Mouse (Mus musculus) cerebellum, adult 2 months (tissue): ENCODE results near the gene Pgpep1. TPM values are rescaled to one million over a fixed set of nuclear protein-coding genes. Genes with fewer than 3 reads are reported as not detected.

Experiments
- DNase-seq, 2 experiments: peaks; one replicate each; pipeline ENCODE4 v3.0.0; 2021
- H3K27ac ChIP-seq: fragments of 200-500 bp; 2 replicates; pipeline ENCODE4 v1.5.1; 2012; ENCODE audit warnings: low read length, control low read depth, inconsistent platforms; ENCODE audit not compliant: insufficient read depth
- H3K27me3 ChIP-seq: fragments of 200-500 bp; 2 replicates; pipeline ENCODE4 v1.6.1; 2012; ENCODE audit warnings: inconsistent platforms, mild to moderate bottlenecking, low read length, moderate library complexity; ENCODE audit not compliant: control insufficient read depth, insufficient read depth
- H3K4me1 ChIP-seq: fragments of 200-500 bp; 2 replicates; pipeline ENCODE4 v1.6.1; 2011; ENCODE audit warnings: low read length; ENCODE audit not compliant: control insufficient read depth, insufficient read depth
- H3K4me3 ChIP-seq: fragments of 200-500 bp; replicated peaks from 2 replicates; pipeline ENCODE3; 2011; ENCODE audit warnings: mild to moderate bottlenecking, low read depth, low read length, control low read depth; ENCODE audit not compliant: insufficient read depth
- CTCF ChIP-seq: fragments of 200-500 bp; IDR thresholded peaks from 2 replicates; pipeline ENCODE4 v1.5.1; 2011; ENCODE audit warnings: low read depth, mild to moderate bottlenecking, control low read depth, low read length, moderate library complexity, borderline replicate concordance; ENCODE audit not compliant: insufficient read depth
- POLR2A ChIP-seq: fragments of 200-500 bp; IDR thresholded peaks from 2 replicates; pipeline ENCODE4 v1.6.1; 2011; ENCODE audit warnings: low read length, control low read depth, borderline replicate concordance; ENCODE audit not compliant: insufficient read depth
- WGBS: fragments of 180-500 bp; shearing (Covaris S2); methylation state at CpG from one replicate; pipeline ENCODE4 v1.1.7; 2018; 5-methylcytosine and 5-hydroxymethylcytosine counted together
- polyA plus RNA-seq: library from polyadenylated mRNA; depleted of rRNA; stranded (reverse); fragments of >200 nt; gene quantifications from 2 replicates; pipeline ENCODE4 v1.2.3, GENCODE M21; 2012

Pgpep1 gene
- polyA plus RNA-seq, 1 experiment: 32.5 TPM

DNA sequence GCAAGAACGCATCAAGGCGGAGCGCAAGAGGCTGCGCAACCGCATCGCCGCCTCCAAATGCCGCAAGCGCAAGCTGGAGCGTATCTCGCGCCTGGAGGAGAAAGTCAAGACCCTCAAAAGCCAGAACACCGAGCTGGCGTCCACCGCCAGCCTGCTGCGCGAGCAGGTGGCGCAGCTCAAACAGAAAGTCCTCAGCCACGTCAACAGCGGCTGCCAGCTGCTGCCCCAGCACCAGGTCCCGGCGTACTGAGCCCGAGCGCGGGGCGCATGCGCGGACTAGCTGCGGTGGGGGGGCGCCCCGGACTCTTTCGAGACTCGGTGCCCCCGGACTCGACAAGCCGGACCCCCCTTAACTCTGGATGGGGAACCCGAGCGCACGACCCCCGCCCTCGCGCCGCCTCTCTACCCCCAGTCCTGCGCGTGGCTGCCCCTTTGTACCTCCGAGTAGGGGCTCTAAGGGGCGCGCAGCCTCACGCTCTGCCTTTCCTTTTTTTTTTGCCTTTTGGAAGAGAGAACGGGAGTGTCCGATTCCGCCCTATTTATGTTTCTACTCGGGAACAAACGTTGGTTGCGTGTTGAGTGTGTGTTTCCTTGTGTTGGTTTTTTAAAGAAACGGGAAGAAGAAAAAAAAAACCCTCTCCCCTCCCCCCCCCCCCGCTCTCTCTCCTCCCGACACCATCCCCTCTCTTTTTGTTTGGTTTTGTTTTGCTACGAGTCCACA is 39.8 kb upstream of the Pgpep1 start:
- TF ChIP-seq CTCF (no peak), POLR2A (peak; percentile 80)
- under 1% methylated on average over 59 of the region's 59 CpGs for WGBS
- Histone ChIP-seq H3K27ac (peak overlapping the region; percentile 97), H3K27me3 (no peaks in the 10 kb centered on the region), H3K4me1 (peaks cover 51% of the 10 kb centered on the region), H3K4me3 (peak overlapping the region; percentile 80)
- peak; percentile 86 to 87 for DNase-seq

DNA sequence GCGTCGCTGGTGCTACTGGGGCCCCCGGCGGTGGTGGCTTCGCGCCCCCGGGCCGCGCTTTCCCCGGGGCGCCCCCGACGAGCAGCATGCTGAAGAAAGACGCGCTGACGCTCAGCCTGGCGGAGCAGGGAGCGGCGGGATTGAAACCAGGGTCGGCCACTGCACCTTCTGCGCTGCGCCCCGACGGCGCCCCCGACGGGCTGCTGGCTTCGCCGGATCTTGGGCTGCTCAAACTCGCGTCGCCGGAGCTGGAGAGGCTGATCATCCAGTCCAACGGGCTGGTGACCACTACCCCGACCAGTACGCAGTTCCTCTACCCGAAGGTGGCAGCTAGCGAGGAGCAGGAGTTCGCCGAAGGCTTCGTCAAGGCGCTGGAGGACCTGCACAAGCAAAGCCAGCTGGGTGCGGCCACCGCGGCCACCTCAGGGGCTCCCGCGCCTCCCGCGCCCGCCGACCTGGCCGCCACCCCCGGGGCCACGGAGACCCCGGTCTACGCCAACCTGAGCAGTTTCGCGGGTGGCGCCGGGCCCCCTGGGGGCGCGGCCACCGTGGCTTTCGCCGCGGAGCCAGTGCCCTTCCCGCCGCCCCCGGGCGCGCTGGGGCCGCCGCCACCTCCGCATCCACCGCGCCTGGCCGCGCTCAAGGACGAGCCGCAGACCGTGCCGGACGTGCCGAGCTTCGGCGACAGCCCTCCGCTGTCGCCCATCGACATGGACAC is 39.1 kb upstream of the Pgpep1 start:
- no peak for TF ChIP-seq POLR2A
- no peak for TF ChIP-seq CTCF
- Histone ChIP-seq H3K4me1 (peaks cover 45% of the 10 kb centered on the region), H3K4me3 (peak overlapping the region; percentile 80), H3K27ac (peak overlapping the region; percentile 97), H3K27me3 (no peaks in the 10 kb centered on the region)
- DNase-seq: peak; percentile 70 to 80
- WGBS: 1% methylated on average over 85 of the region's 89 CpGs

DNA sequence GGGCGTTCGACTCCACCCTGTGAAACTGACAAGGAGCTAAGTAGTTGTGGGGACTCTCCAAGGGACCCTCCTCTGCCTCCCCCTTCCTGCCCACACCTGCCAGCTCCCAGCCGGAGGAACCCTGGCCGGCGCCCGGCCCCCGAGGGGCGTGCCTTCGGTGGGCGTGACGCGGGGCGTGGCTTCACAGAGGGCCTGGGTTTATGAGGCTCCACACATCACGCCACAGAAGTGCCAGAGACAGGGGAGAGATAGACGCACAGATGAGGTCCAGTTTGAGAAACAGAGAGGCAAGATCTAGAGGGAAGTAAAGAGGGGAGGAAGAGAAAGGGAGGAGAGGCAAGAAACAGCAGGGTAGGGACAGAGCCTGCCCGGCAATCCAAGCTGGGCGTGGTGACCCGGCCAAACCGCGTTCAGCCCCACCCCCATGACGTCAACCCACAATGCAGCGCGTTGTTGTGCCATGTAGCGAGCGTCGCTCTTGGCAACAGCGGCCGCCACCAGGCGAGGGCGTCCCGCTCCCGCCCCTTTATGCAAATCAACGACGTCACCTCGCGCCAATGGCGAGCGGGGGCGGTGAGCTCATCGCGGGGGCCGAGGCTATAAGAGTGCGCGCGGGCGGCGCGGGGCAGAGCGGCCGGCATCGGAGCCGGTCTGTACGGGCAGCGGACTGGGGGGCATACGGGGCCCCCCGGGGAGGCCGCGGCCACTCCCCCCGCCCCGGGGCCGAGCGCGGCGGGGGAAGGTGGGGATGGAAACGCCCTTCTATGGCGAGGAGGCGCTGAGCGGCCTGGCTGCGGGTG is 38.3 kb upstream of the Pgpep1 start, which contains the start of gene Jund:
TSS of gene Jund (plus strand) at position 640 of the 800 bp plus-strand sequence.
- Histone ChIP-seq H3K4me3 (peak within 1 kb of the TSS; percentile 80), H3K27ac (peak within 1 kb of the TSS; percentile 97), H3K27me3 (no peaks in the 10 kb centered on the region), H3K4me1 (peaks cover 37% of the 10 kb centered on the region)
- 1% methylated on average over 66 of the region's 69 CpGs for WGBS
- peak; percentile 100 for TF ChIP-seq POLR2A
- TF ChIP-seq CTCF: no peak
- peak; percentile 99 for DNase-seq

DNA sequence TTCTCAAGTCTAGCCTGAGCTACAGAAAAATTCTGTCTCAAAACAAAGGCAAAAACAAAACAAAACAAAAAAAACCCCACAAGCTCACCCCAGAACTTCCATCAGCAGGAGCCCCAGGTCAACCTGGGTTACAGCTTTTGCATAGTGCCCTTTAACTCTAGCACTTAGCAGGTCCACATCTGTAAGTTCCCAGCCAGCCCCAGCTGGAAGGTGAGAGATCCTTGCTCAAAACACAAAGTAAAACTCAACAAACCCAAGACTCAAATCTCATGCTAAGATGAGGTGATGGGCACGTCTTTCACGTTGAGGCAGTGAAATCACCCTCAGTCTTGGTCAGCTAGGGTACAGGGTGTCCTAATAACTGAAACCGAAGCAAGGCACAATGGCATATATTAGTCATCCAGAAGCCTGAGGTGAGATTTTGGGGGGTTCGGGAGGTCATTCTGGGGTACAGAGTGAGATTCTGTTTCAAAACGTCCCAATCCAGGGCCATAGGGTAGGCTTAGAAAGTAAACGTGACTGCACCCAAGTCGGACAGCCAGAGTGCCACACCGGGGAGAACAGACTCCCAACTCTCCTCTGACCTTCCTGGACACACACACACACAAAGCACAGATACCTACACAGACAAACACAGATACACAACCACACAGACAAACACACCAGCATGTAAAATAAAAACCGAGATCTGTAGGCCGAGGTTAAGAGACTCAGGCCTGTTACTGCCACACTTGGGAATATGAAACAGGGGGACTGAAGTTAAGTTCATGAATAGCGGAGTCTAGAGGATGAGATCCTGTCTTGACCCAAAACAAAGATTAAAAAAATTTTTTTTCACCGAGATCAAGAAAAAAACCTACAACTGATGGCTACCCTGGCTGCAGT is 37.4 kb upstream of the Pgpep1 start:
- peaks cover 28% of the 10 kb centered on the region for H3K4me1 ChIP-seq
- 68% methylated on average over 12 of the region's 12 CpGs for WGBS
- no peak for DNase-seq
- H3K27ac ChIP-seq: peak overlapping the region; percentile 87; the same call in 1 of the 2 replicates
- no peaks in the 10 kb centered on the region for H3K27me3 ChIP-seq
- peak overlapping the region; percentile 79 for H3K4me3 ChIP-seq
- TF ChIP-seq CTCF (no peak), POLR2A (no peak)

DNA sequence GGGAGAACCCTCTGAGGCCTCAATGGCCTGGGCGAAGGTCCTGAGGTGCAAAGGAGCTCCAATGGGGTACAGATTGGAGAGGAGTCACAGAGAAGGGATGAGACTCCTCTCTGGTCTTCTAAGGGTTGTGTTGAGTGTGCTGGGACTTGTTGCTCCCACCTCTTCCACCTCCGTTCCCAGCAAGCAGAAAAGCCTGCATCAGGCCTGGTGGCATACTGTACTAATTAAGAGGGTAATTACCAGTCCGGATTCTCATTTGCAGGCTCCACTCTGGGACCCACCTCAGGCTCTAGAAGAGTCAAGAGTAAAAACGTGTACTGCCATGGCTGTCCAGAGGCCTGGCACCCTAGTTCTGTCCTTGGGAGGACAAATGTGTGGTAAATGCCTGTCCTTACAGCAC is 36.8 kb upstream of the Pgpep1 start:
- no peak overlapping the region for H3K27ac ChIP-seq
- no peak for TF ChIP-seq POLR2A
- TF ChIP-seq CTCF: no peak
- H3K4me1 ChIP-seq: peaks cover 25% of the 10 kb centered on the region
- no peak for DNase-seq
- whole genome bisulfite sequencing: 29% methylated on average over 4 of the region's 4 CpGs
- H3K27me3 ChIP-seq: no peaks in the 10 kb centered on the region
- no peak overlapping the region for H3K4me3 ChIP-seq

DNA sequence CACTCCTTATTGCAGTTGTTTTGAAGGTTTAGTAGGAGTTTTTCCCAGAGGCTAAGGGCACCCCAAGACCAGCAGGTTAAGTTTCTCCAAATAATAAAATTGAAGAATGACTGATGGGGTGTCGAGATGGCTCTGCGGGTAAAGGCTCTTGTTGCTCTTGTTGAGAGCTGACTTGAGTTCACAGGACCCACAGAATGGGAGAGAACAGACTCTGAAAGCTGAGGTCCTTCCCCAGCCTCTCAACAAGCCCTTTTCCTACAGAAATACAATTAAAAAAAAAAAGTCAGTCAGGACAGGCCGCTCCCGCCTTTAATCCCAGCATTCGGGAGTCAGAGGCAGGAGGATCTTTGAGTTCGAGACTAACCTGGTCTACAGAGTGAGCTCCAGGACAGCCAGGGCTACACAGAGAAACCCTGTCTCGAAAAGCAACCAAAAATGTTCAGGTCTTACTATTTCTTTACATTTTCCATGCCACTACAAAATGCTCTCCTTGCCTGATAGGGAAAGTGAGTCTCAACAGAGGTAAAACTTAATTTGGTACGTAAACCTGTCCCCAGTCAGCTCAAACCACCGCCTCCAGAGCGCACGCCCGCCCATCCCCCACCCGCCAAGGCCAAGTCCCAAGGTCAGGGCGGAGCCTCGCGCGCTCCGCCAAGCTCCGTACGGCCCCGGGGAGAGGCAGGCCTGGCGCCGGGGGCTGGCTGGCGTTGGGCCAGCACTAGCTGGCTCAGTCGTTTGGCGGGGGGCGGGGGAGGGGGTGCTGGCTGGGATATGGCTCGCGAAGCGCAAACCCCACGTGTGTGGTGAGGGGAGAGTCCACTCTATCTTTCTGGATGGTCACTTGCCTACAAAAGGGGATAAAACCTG is 36.1 kb upstream of the Pgpep1 start:
- TF ChIP-seq POLR2A (peak; percentile 30; the same call in 1 of the 2 replicates), CTCF (no peak)
- peak overlapping the region; percentile 44 for H3K4me3 ChIP-seq
- no peaks in the 10 kb centered on the region for H3K27me3 ChIP-seq
- WGBS: 9% methylated on average over 31 of the region's 31 CpGs
- H3K4me1 ChIP-seq: peaks cover 22% of the 10 kb centered on the region
- peak; percentile 72 to 74 for DNase-seq
- H3K27ac ChIP-seq: peak overlapping the region; percentile 87
